Mouse (Mus musculus): ENCODE data around the gene Cela2a. TPM values are rescaled to one million over a fixed set of nuclear protein-coding genes. Genes with fewer than 3 reads are reported as not detected.
"Not testable (repeated sequence)": the region's sequence is repeated elsewhere in the genome, so short reads cannot be mapped to it uniquely, and the experiment has no call there.

The Cela2a gene
- polyA plus RNA-seq, 1 experiment from 2014 or later: 0.40 TPM

GRCm38 (mm10) chr4:141787462-141787861 lies 38.5 kb downstream of the Cela2a start:
- no peak overlapping the region for H3K4me2 ChIP-seq (ENCODE audit: low read length)
- peaks cover 6% of the 10 kb centered on the region for H3K4me1 ChIP-seq (ENCODE audit: control insufficient read depth, insufficient read depth, low read length)
- no peak overlapping the region for H3K4me3 ChIP-seq (ENCODE audit: low read depth, low read length)
- no peaks in the 10 kb centered on the region for H3K9me3 ChIP-seq (replicated peaks; ENCODE audit: control insufficient read depth, low read length, poor library complexity, severe bottlenecking)
- no peaks in the 10 kb centered on the region for H3K27me3 ChIP-seq (ENCODE audit: control insufficient read depth, insufficient read depth, low read depth, low read length)
- H3K9ac ChIP-seq (ENCODE audit: low read depth, low read length): no peak overlapping the region
- WGBS: 93% methylated on average over 7 of the region's 7 CpGs
- ATAC-seq: no peak
- H3K27ac ChIP-seq (ENCODE audit: low read length): no peak overlapping the region
- peaks cover 24% of the 10 kb centered on the region for H3K36me3 ChIP-seq (ENCODE audit: control insufficient read depth, insufficient read depth, low read length)

- Histone ChIP-seq H3K4me1 (ENCODE audit: control insufficient read depth, insufficient read depth, low read length) (peaks cover 6% of the 10 kb centered on the region), H3K4me3 (ENCODE audit: low read depth, low read length) (no peak overlapping the region), H3K36me3 (ENCODE audit: control insufficient read depth, insufficient read depth, low read length) (peaks cover 28% of the 10 kb centered on the region), H3K9me3 (replicated peaks; ENCODE audit: control insufficient read depth, low read length, poor library complexity, severe bottlenecking) (no peaks in the 10 kb centered on the region), H3K27ac (ENCODE audit: low read length) (no peak overlapping the region), H3K9ac (ENCODE audit: low read depth, low read length) (no peak overlapping the region), H3K27me3 (ENCODE audit: control insufficient read depth, insufficient read depth, low read depth, low read length) (no peaks in the 10 kb centered on the region), H3K4me2 (ENCODE audit: low read length) (no peak overlapping the region)
- 79% methylated on average over 6 of the region's 6 CpGs for WGBS
- ATAC-seq: no peak
Measured at GRCm38 (mm10) chr4:141787046-141787445, 38.9 kb downstream of the Cela2a start.

- Histone ChIP-seq H3K4me1 (ENCODE audit: control insufficient read depth, insufficient read depth, low read length) (peaks cover 6% of the 10 kb centered on the region), H3K9ac (ENCODE audit: low read depth, low read length) (no peak overlapping the region), H3K9me3 (replicated peaks; ENCODE audit: control insufficient read depth, low read length, poor library complexity, severe bottlenecking) (no peaks in the 10 kb centered on the region), H3K27ac (ENCODE audit: low read length) (no peak overlapping the region), H3K4me3 (ENCODE audit: low read depth, low read length) (no peak overlapping the region), H3K36me3 (ENCODE audit: control insufficient read depth, insufficient read depth, low read length) (peaks cover 31% of the 10 kb centered on the region), H3K4me2 (ENCODE audit: low read length) (no peak overlapping the region), H3K27me3 (ENCODE audit: control insufficient read depth, insufficient read depth, low read depth, low read length) (no peaks in the 10 kb centered on the region)
- no peak for ATAC-seq
- 91% methylated on average over 13 of the region's 13 CpGs for WGBS
Measured at GRCm38 (mm10) chr4:141786141-141786540, 39.8 kb downstream of the Cela2a start.

GRCm38 (mm10) chr4:141784835-141785234 lies 41.1 kb downstream of the Cela2a start:
- Histone ChIP-seq H3K36me3 (ENCODE audit: control insufficient read depth, insufficient read depth, low read length) (peaks cover 37% of the 10 kb centered on the region), H3K27me3 (ENCODE audit: control insufficient read depth, insufficient read depth, low read depth, low read length) (no peaks in the 10 kb centered on the region), H3K9ac (ENCODE audit: low read depth, low read length) (no peak overlapping the region), H3K27ac (ENCODE audit: low read length) (no peak overlapping the region), H3K4me2 (ENCODE audit: low read length) (no peak overlapping the region), H3K4me1 (ENCODE audit: control insufficient read depth, insufficient read depth, low read length) (peaks cover 4% of the 10 kb centered on the region), H3K9me3 (replicated peaks; ENCODE audit: control insufficient read depth, low read length, poor library complexity, severe bottlenecking) (no peaks in the 10 kb centered on the region), H3K4me3 (ENCODE audit: low read depth, low read length) (no peak overlapping the region)
- 92% methylated on average over 5 of the region's 5 CpGs for WGBS
- no peak for ATAC-seq

GRCm38 (mm10) chr4:141781201-141781985 lies 44.6 kb downstream of the Cela2a start:
- no peak overlapping the region for H3K4me2 ChIP-seq (ENCODE audit: low read length)
- peaks cover 40% of the 10 kb centered on the region for H3K36me3 ChIP-seq (ENCODE audit: control insufficient read depth, insufficient read depth, low read length)
- H3K27me3 ChIP-seq (ENCODE audit: control insufficient read depth, insufficient read depth, low read depth, low read length): no peaks in the 10 kb centered on the region
- H3K4me3 ChIP-seq (ENCODE audit: low read depth, low read length): no peak overlapping the region
- H3K27ac ChIP-seq (ENCODE audit: low read length): no peak overlapping the region
- WGBS: 95% methylated on average over 8 of the region's 8 CpGs
- no peak overlapping the region for H3K9ac ChIP-seq (ENCODE audit: low read depth, low read length)
- H3K4me1 ChIP-seq (ENCODE audit: control insufficient read depth, insufficient read depth, low read length): no peaks in the 10 kb centered on the region
- ATAC-seq: no peak
- H3K9me3 ChIP-seq (replicated peaks; ENCODE audit: control insufficient read depth, low read length, poor library complexity, severe bottlenecking): no peaks in the 10 kb centered on the region

GRCm38 (mm10) chr4:141779828-141780227 lies 46.1 kb downstream of the Cela2a start:
- no peak for ATAC-seq
- no peak overlapping the region for H3K4me2 ChIP-seq (ENCODE audit: low read length)
- no peaks in the 10 kb centered on the region for H3K27me3 ChIP-seq (ENCODE audit: control insufficient read depth, insufficient read depth, low read depth, low read length)
- 96% methylated on average over 8 of the region's 8 CpGs for WGBS
- no peaks in the 10 kb centered on the region for H3K4me1 ChIP-seq (ENCODE audit: control insufficient read depth, insufficient read depth, low read length)
- peaks cover 42% of the 10 kb centered on the region for H3K36me3 ChIP-seq (ENCODE audit: control insufficient read depth, insufficient read depth, low read length)
- H3K4me3 ChIP-seq (ENCODE audit: low read depth, low read length): no peak overlapping the region
- H3K27ac ChIP-seq (ENCODE audit: low read length): no peak overlapping the region
- no peaks in the 10 kb centered on the region for H3K9me3 ChIP-seq (replicated peaks; ENCODE audit: control insufficient read depth, low read length, poor library complexity, severe bottlenecking)
- H3K9ac ChIP-seq (ENCODE audit: low read depth, low read length): no peak overlapping the region

- not testable (repeated sequence) for H3K27ac ChIP-seq (ENCODE audit: low read length); H3K9me3 ChIP-seq (replicated peaks; ENCODE audit: control insufficient read depth, low read length, poor library complexity, severe bottlenecking); H3K4me3 ChIP-seq (ENCODE audit: low read depth, low read length); ATAC-seq; H3K4me1 ChIP-seq (ENCODE audit: control insufficient read depth, insufficient read depth, low read length); H3K9ac ChIP-seq (ENCODE audit: low read depth, low read length); H3K4me2 ChIP-seq (ENCODE audit: low read length); H3K27me3 ChIP-seq (ENCODE audit: control insufficient read depth, insufficient read depth, low read depth, low read length)
- peaks cover 51% of the 10 kb centered on the region for H3K36me3 ChIP-seq (ENCODE audit: control insufficient read depth, insufficient read depth, low read length)
- 83% methylated on average over 4 of the region's 4 CpGs for WGBS
Measured at GRCm38 (mm10) chr4:141773019-141773418, 52.9 kb downstream of the Cela2a start.

- WGBS: 93% methylated on average over 8 of the region's 8 CpGs
- H3K27ac ChIP-seq (ENCODE audit: low read length): no peak overlapping the region
- peaks cover 54% of the 10 kb centered on the region for H3K36me3 ChIP-seq (ENCODE audit: control insufficient read depth, insufficient read depth, low read length)
- no peak overlapping the region for H3K9ac ChIP-seq (ENCODE audit: low read depth, low read length)
- no peak overlapping the region for H3K4me2 ChIP-seq (ENCODE audit: low read length)
- no peaks in the 10 kb centered on the region; the same call in 1 of the 2 replicates for H3K4me1 ChIP-seq (ENCODE audit: control insufficient read depth, insufficient read depth, low read length)
- ATAC-seq: no peak
- H3K4me3 ChIP-seq (ENCODE audit: low read depth, low read length): no peak overlapping the region
- H3K27me3 ChIP-seq (ENCODE audit: control insufficient read depth, insufficient read depth, low read depth, low read length): no peaks in the 10 kb centered on the region
- H3K9me3 ChIP-seq (replicated peaks; ENCODE audit: control insufficient read depth, low read length, poor library complexity, severe bottlenecking): no peaks in the 10 kb centered on the region
Measured at GRCm38 (mm10) chr4:141771823-141772222, 54.1 kb downstream of the Cela2a start.

- Histone ChIP-seq H3K27me3 (ENCODE audit: control insufficient read depth, insufficient read depth, low read depth, low read length) (no peaks in the 10 kb centered on the region), H3K9ac (ENCODE audit: low read depth, low read length) (no peak overlapping the region), H3K4me1 (ENCODE audit: control insufficient read depth, insufficient read depth, low read length) (no peaks in the 10 kb centered on the region; the same call in 1 of the 2 replicates), H3K4me2 (ENCODE audit: low read length) (no peak overlapping the region), H3K36me3 (ENCODE audit: control insufficient read depth, insufficient read depth, low read length) (peaks cover 47% of the 10 kb centered on the region), H3K9me3 (replicated peaks; ENCODE audit: control insufficient read depth, low read length, poor library complexity, severe bottlenecking) (no peaks in the 10 kb centered on the region), H3K27ac (ENCODE audit: low read length) (no peak overlapping the region), H3K4me3 (ENCODE audit: low read depth, low read length) (no peak overlapping the region)
- ATAC-seq: no peak
- 92% methylated on average over 8 of the region's 8 CpGs for WGBS
Measured at GRCm38 (mm10) chr4:141769501-141770160, 56.3 kb downstream of the Cela2a start.

Measured in midbrain, embryonic 16.5 days (tissue).